Mouse (Mus musculus) G1E (cell line): ENCODE measurements around the gene Uba7.

ENCODE experiments used
- CTCF ChIP-seq: IDR thresholded peaks from 2 replicates; pipeline ENCODE4 v1.5.1; 2012; ENCODE audit warnings: low read depth, low read length, inconsistent platforms, mixed read lengths
- GATA1 ChIP-seq: IDR thresholded peaks from 2 replicates; pipeline ENCODE4 v1.6.1; 2012; ENCODE audit warnings: borderline replicate concordance, low read length, inconsistent platforms, mixed read lengths
- TAL1 ChIP-seq: conservative IDR thresholded peaks from 2 replicates; pipeline ENCODE4 v1.6.1; 2012; ENCODE audit warnings: low read depth, low read length, inconsistent platforms, mixed read lengths

DNA sequence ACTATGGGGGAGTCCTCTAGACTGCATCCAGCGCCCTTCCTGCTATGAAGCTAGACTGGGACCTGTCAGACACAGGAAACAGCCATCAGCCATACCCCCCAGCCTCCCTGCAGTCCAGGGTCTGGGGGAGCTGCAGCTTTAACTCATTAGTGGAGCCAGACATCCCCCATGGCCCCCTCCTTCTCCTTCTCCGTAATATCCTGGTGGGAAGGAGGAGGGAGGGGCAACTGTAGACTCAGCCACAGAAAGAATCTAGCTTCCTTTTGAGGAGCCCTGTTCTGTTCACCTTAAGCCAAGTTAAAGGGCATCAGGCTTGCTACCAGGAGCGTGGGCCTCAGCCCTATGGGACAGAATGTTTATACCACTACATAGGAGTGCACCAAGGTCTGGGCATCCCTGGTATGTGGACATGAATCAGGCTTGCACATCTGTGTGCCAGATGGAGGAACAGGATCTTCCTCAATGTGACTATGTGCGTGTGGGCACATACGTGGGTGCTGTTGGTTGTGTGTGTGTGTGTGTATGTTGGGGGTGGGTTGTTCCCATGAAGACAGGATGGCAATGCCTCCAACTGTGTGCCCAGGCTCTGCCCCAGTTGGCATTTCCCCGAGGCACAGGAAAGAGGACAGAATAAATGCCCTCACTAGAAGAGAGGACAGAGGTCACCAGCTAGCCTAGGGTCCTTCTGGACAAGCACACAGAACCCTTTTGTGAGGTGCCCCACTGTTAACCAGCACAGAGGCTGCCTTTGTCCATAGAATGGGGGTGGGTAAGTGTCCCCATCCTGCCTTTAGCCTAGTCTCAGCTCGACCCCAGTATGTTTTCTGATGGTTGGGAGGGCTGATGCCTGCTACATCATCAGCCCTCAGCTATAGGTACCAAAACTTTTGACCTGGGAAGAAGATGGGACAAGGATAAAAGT is 6.6 kb downstream of the Uba7 start:
- no peak for TF ChIP-seq CTCF
- no peak for TF ChIP-seq GATA1
- no peak for TF ChIP-seq TAL1
